Mouse (Mus musculus) heart, embryonic 10.5 days (tissue): Measurements from ENCODE around the gene Atad1. TPM values are rescaled to one million over a fixed set of nuclear protein-coding genes. Genes with fewer than 3 reads are reported as not detected.

Source experiments
- DNase-seq: peaks from one replicate; pipeline ENCODE4 v3.0.0-alpha.2; 2017; ENCODE audit warnings: low spot score
- H3K27ac ChIP-seq: fragments of 300-500 bp; sonication (generic); 2 replicates; pipeline ENCODE4 v1.5.1; 2016; ENCODE audit warnings: mild to moderate bottlenecking
- H3K27me3 ChIP-seq: fragments of 300-500 bp; sonication (generic); 2 replicates; pipeline ENCODE4 v1.6.1; 2016; ENCODE audit warnings: mild to moderate bottlenecking; ENCODE audit not compliant: poor library complexity, insufficient read depth, severe bottlenecking
- H3K36me3 ChIP-seq: fragments of 300-500 bp; sonication (generic); 2 replicates; pipeline ENCODE4 v1.6.1; 2016; ENCODE audit warnings: mild to moderate bottlenecking, moderate library complexity
- H3K4me1 ChIP-seq: fragments of 300-500 bp; sonication (generic); 2 replicates; pipeline ENCODE4 v1.6.1; 2016; ENCODE audit warnings: mild to moderate bottlenecking
- H3K4me3 ChIP-seq: fragments of 300-500 bp; sonication (generic); 2 replicates; pipeline ENCODE4 v1.5.1; 2016; ENCODE audit warnings: mild to moderate bottlenecking, moderate library complexity
- H3K9me3 ChIP-seq: fragments of 300-500 bp; sonication (generic); 2 replicates; pipeline ENCODE4 v1.6.1; 2016; ENCODE audit warnings: mild to moderate bottlenecking, moderate library complexity
- WGBS: fragments of 180-500 bp; shearing (Covaris S2); methylation state at CpG from one replicate; pipeline ENCODE4 v1.1.7; 2016; 5-methylcytosine and 5-hydroxymethylcytosine counted together
- polyA plus RNA-seq: library from polyadenylated mRNA; unstranded; fragments of >200 nt; fragmentation: Nextera tagmentation; extraction: Ambion mirVana; gene quantifications from 2 replicates; pipeline ENCODE4 v1.2.1, GENCODE M21; 2016

Atad1 gene
- polyA plus RNA-seq, 1 experiment from 2014 or later: 63.4 TPM

GRCm38 (mm10) chr19:32622142-32622541, 117.4 kb downstream of the Atad1 start:
- Histone ChIP-seq H3K27ac (no peak overlapping the region), H3K4me1 (peaks cover 12% of the 10 kb centered on the region)
- WGBS: 74% methylated on average over 3 of the region's 3 CpGs

More at GRCm38 (mm10) chr19:32622142-32622541, 117.4 kb downstream of the Atad1 start:
- Histone ChIP-seq H3K27me3 (no peaks in the 10 kb centered on the region), H3K4me3 (no peak overlapping the region), H3K36me3 (no peaks in the 10 kb centered on the region), H3K9me3 (no peaks in the 10 kb centered on the region)
- no peak for DNase-seq

Other genes with a start within 250 kb of the Atad1 start
- gene Papss2, start 144.0 kb downstream of the Atad1 start, polyA plus RNA-seq: 6.6 and 12.2 TPM in 2 replicates
- gene Pten, start 17.7 kb upstream of the Atad1 start, polyA plus RNA-seq: 4.3 and 5.4 TPM in 2 replicates